Mouse (Mus musculus) E14TG2a.4 (cell line): ENCODE results near the gene Myh7b.

Source experiments
- CTCF ChIP-seq: conservative IDR thresholded peaks from 2 replicates; pipeline ENCODE4 v1.5.1; 2014; ENCODE audit warnings: low read length
- NANOG ChIP-seq: IDR thresholded peaks from 2 replicates; pipeline ENCODE4 v1.6.1; 2014; ENCODE audit warnings: borderline replicate concordance, low read length, mixed read lengths
- POU5F1 ChIP-seq: IDR thresholded peaks from 2 replicates; pipeline ENCODE4 v1.6.1; 2014; ENCODE audit warnings: low read length, borderline replicate concordance

DNA sequence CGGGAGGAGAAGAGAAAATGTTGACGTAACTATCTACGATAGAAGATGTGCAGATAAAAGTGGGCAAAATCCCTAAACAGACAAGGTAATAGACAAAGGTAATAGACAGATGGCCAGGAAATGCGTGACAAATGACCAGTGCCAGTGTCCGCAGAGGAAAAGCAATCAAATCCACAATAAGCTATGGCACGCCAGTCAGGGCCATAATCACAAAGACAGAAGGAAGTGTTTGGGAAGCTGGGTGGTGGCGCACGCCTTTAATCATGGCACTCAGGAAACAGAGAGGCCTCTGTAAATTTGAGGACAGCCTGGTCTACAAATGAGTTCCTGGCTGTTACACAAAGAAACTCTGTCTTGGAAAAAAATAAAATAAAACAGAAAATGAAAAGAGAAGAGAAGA lies 70.2 kb downstream of the Myh7b start:
- TF ChIP-seq CTCF: no peak
- no peak for TF ChIP-seq NANOG
- TF ChIP-seq POU5F1: no peak
